Mouse (Mus musculus) CH12.LX (cell line): ENCODE data around the gene Apobr.

Experiments used
- BHLHE40 ChIP-seq: IDR thresholded peaks from 2 replicates; pipeline ENCODE4 v1.6.1; 2011; ENCODE audit warnings: mild to moderate bottlenecking, low read depth, low read length, improper control_type of control experiment
- CHD2 ChIP-seq: IDR thresholded peaks from 2 replicates; pipeline ENCODE4 v1.6.1; 2011; ENCODE audit warnings: low read length, improper control_type of control experiment
- CTCF ChIP-seq, 2 experiments: IDR thresholded peaks in 1 of 2; conservative IDR thresholded peaks in 1 of 2; 2 replicates each; pipeline ENCODE4 v1.5.1; 2011 to 2012; ENCODE audit warnings: low read depth in 2 of 2, low read length in 2 of 2, improper control_type of control experiment in 1 of 2, inconsistent platforms in 1 of 2, mild to moderate bottlenecking in 1 of 2, moderate library complexity in 1 of 2
- E2F4 ChIP-seq: IDR thresholded peaks from 2 replicates; pipeline ENCODE4 v1.6.1; 2011; ENCODE audit warnings: low read depth, low read length, improper control_type of control experiment; ENCODE audit not compliant: insufficient replicate concordance
- ELF1 ChIP-seq: IDR thresholded peaks from 2 replicates; pipeline ENCODE4 v1.6.1; 2014; ENCODE audit warnings: low read depth, mild to moderate bottlenecking, inconsistent platforms, low read length, improper control_type of control experiment
- EP300 ChIP-seq: IDR thresholded peaks from 2 replicates; pipeline ENCODE4 v1.6.1; 2011; ENCODE audit warnings: low read length, improper control_type of control experiment
- MAZ ChIP-seq: IDR thresholded peaks from 2 replicates; pipeline ENCODE4 v1.6.1; 2012; ENCODE audit warnings: low read depth, mild to moderate bottlenecking, inconsistent platforms, low read length, improper control_type of control experiment, moderate library complexity
- MEF2A ChIP-seq: IDR thresholded peaks from 2 replicates; pipeline ENCODE4 v1.6.1; 2014; ENCODE audit warnings: low read depth, mild to moderate bottlenecking, inconsistent platforms, low read length, improper control_type of control experiment, borderline replicate concordance
- POLR2A ChIP-seq: IDR thresholded peaks from 2 replicates; pipeline ENCODE4 v1.6.1; 2011; ENCODE audit warnings: low read depth, mild to moderate bottlenecking, improper control_type of control experiment, low read length
- POLR2AphosphoS2 ChIP-seq: IDR thresholded peaks from 2 replicates; pipeline ENCODE4 v1.6.1; 2011; ENCODE audit warnings: low read depth, low read length, improper control_type of control experiment
- TBP ChIP-seq: conservative IDR thresholded peaks from 2 replicates; pipeline ENCODE4 v1.6.1; 2011; ENCODE audit warnings: low read depth, low read length, improper control_type of control experiment
- UBTF ChIP-seq: IDR thresholded peaks from 2 replicates; pipeline ENCODE4 v1.6.1; 2012; ENCODE audit warnings: low read depth, mild to moderate bottlenecking, inconsistent platforms, low read length, improper control_type of control experiment, moderate library complexity
- USF2 ChIP-seq: conservative IDR thresholded peaks from 2 replicates; pipeline ENCODE4 v1.6.1; 2011; ENCODE audit warnings: low read depth, low read length, improper control_type of control experiment

GRCm38 (mm10) chr7:126565693-126566092 is 19.0 kb upstream of the Apobr start:
- no peak for TF ChIP-seq E2F4
- no peak for TF ChIP-seq UBTF
- no peak for TF ChIP-seq POLR2A
- TF ChIP-seq EP300: no peak
- no peak for TF ChIP-seq POLR2AphosphoS2
- no peak for TF ChIP-seq MAZ
- TF ChIP-seq ELF1: no peak
- no peak for TF ChIP-seq USF2
- no peak for TF ChIP-seq CHD2
- no peak for TF ChIP-seq MEF2A
- no peak for TF ChIP-seq CTCF (conservative IDR thresholded peaks at IDR 0.05 in 1 of 2, IDR thresholded peaks at IDR 0.05 in 1 of 2; ENCODE audit: low read depth in 2 of 2, low read length in 2 of 2)
- TF ChIP-seq BHLHE40: no peak
- TF ChIP-seq TBP: no peak
